Mouse (Mus musculus) midbrain, embryonic 16.5 days (tissue): ENCODE measurements around the gene Ulk4. TPM values are rescaled to one million over a fixed set of nuclear protein-coding genes. Genes with fewer than 3 reads are reported as not detected.
"Not testable (repeated sequence)": the region's sequence is repeated elsewhere in the genome, so short reads cannot be mapped to it uniquely, and the experiment has no call there.

Source experiments
- ATAC-seq: fragments of 200-750 bp; cut with Nextera tagmentation; 2 replicates; pipeline ENCODE4 v1.8.0; 2017; ENCODE audit warnings: moderate TSS enrichment
- H3K27ac ChIP-seq: fragments of 300-500 bp; sonication (generic); 2 replicates; pipeline ENCODE4 v1.5.1; 2014; ENCODE audit warnings: mild to moderate bottlenecking, low read length, mixed read lengths
- H3K27me3 ChIP-seq: fragments of 300-500 bp; sonication (generic); 2 replicates; pipeline ENCODE4 v1.6.1; 2014; ENCODE audit warnings: low read depth, low read length, mixed read lengths; ENCODE audit not compliant: control insufficient read depth, insufficient read depth
- H3K36me3 ChIP-seq: fragments of 300-500 bp; sonication (generic); 2 replicates; pipeline ENCODE4 v1.6.1; 2014; ENCODE audit warnings: mild to moderate bottlenecking, low read length, moderate library complexity, mixed read lengths; ENCODE audit not compliant: control insufficient read depth, insufficient read depth
- H3K4me1 ChIP-seq: fragments of 300-500 bp; sonication (generic); 2 replicates; pipeline ENCODE4 v1.6.1; 2014; ENCODE audit warnings: mild to moderate bottlenecking, low read length, mixed read lengths; ENCODE audit not compliant: control insufficient read depth, insufficient read depth
- H3K4me2 ChIP-seq: fragments of 300-500 bp; sonication (generic); 2 replicates; pipeline ENCODE4 v1.6.1; 2014; ENCODE audit warnings: mild to moderate bottlenecking, low read length, mixed read lengths
- H3K4me3 ChIP-seq: fragments of 300-500 bp; sonication (generic); 2 replicates; pipeline ENCODE4 v1.5.1; 2014; ENCODE audit warnings: low read depth, mild to moderate bottlenecking, low read length, moderate library complexity, mixed read lengths
- H3K9ac ChIP-seq: fragments of 300-500 bp; sonication (generic); 2 replicates; pipeline ENCODE4 v1.6.1; 2014; ENCODE audit warnings: low read depth, low read length, mixed read lengths
- H3K9me3 ChIP-seq: fragments of 300-500 bp; sonication (generic); replicated peaks from 2 replicates; pipeline ENCODE4 v1.6.1; 2014; ENCODE audit warnings: mild to moderate bottlenecking, low read length, mixed read lengths; ENCODE audit not compliant: control insufficient read depth, poor library complexity, severe bottlenecking
- WGBS: fragments of 180-500 bp; shearing (Covaris S2); extraction: QIAGEN DNeasy Blood & Tissue Kit; methylation state at CpG from one replicate; pipeline ENCODE4 v1.1.7; 2014; 5-methylcytosine and 5-hydroxymethylcytosine counted together
- polyA plus RNA-seq: library from polyadenylated mRNA; unstranded; fragments of >200 nt; fragmentation: Nextera tagmentation; extraction: Ambion mirVana; gene quantifications from 2 replicates; pipeline ENCODE4 v1.2.1, GENCODE M21; 2015

Gene Ulk4
- polyA plus RNA-seq, 1 experiment from 2014 or later = 112 TPM

GRCm38 (mm10) chr9:121217742-121218141, 59.3 kb downstream of the Ulk4 start:
- H3K27ac ChIP-seq = no peak overlapping the region
- no peak for ATAC-seq
- H3K9me3 ChIP-seq = no peaks in the 10 kb centered on the region
- no peaks in the 10 kb centered on the region for H3K36me3 ChIP-seq
- H3K4me2 ChIP-seq = no peak overlapping the region
- no peak overlapping the region for H3K4me3 ChIP-seq
- no peaks in the 10 kb centered on the region for H3K27me3 ChIP-seq
- H3K9ac ChIP-seq = no peak overlapping the region
- H3K4me1 ChIP-seq = no peaks in the 10 kb centered on the region
- 90% methylated on average over 10 of the region's 10 CpGs for WGBS

- no peak for ATAC-seq
- no peaks in the 10 kb centered on the region for H3K27me3 ChIP-seq
- no peak overlapping the region for H3K9ac ChIP-seq
- H3K27ac ChIP-seq = no peak overlapping the region
- no peaks in the 10 kb centered on the region for H3K9me3 ChIP-seq
- no peaks in the 10 kb centered on the region for H3K36me3 ChIP-seq
- no peaks in the 10 kb centered on the region for H3K4me1 ChIP-seq
- WGBS = 86% methylated on average over 20 of the region's 20 CpGs
- no peak overlapping the region for H3K4me2 ChIP-seq
- no peak overlapping the region for H3K4me3 ChIP-seq
These were observed 60.3 kb downstream of the Ulk4 start for GRCm38 (mm10) chr9:121216536-121217320.

GRCm38 (mm10) chr9:121215349-121216000, 61.5 kb downstream of the Ulk4 start:
- 37% methylated on average over 3 of the region's 3 CpGs for WGBS
- no peak; the same call in 1 of the 2 replicates for ATAC-seq

GRCm38 (mm10) chr9:121212322-121212721, 64.7 kb downstream of the Ulk4 start:
- Histone ChIP-seq H3K4me3 (no peak overlapping the region), H3K4me2 (no peak overlapping the region), H3K9ac (no peak overlapping the region), H3K9me3 (no peaks in the 10 kb centered on the region; the same call in 1 of the 2 replicates), H3K27me3 (no peaks in the 10 kb centered on the region), H3K36me3 (peaks cover 3% of the 10 kb centered on the region; the same call in 1 of the 2 replicates), H3K27ac (no peak overlapping the region), H3K4me1 (no peaks in the 10 kb centered on the region)
- 64% methylated on average over 3 of the region's 3 CpGs for whole genome bisulfite sequencing
- ATAC-seq = no peak

More at GRCm38 (mm10) chr9:121215349-121216000, 61.5 kb downstream of the Ulk4 start:
- Histone ChIP-seq H3K27ac (no peak overlapping the region), H3K4me2 (no peak overlapping the region), H3K9ac (no peak overlapping the region), H3K36me3 (no peaks in the 10 kb centered on the region), H3K27me3 (no peaks in the 10 kb centered on the region), H3K4me3 (no peak overlapping the region), H3K4me1 (no peaks in the 10 kb centered on the region), H3K9me3 (no peaks in the 10 kb centered on the region)

- peaks cover 3% of the 10 kb centered on the region; the same call in 1 of the 2 replicates for H3K36me3 ChIP-seq
- 77% methylated on average over 7 of the region's 7 CpGs for WGBS
- no peak overlapping the region for H3K9ac ChIP-seq
- no peak for ATAC-seq
- no peak overlapping the region for H3K4me2 ChIP-seq
- H3K4me1 ChIP-seq = no peaks in the 10 kb centered on the region
- H3K4me3 ChIP-seq = no peak overlapping the region
- no peaks in the 10 kb centered on the region for H3K27me3 ChIP-seq
- H3K27ac ChIP-seq = no peak overlapping the region
- H3K9me3 ChIP-seq = no peaks in the 10 kb centered on the region; the same call in 1 of the 2 replicates
These were observed 72.0 kb downstream of the Ulk4 start for GRCm38 (mm10) chr9:121205046-121205445.

GRCm38 (mm10) chr9:121204149-121204800, 72.7 kb downstream of the Ulk4 start:
- 0 out of 2 replicates have a peak, but pooled peaks have one; percentile 25 for ATAC-seq
- Histone ChIP-seq H3K9ac (no peak overlapping the region), H3K27me3 (no peaks in the 10 kb centered on the region), H3K27ac (no peak overlapping the region), H3K4me2 (no peak overlapping the region), H3K4me3 (no peak overlapping the region), H3K36me3 (peaks cover 3% of the 10 kb centered on the region; the same call in 1 of the 2 replicates), H3K9me3 (no peaks in the 10 kb centered on the region; the same call in 1 of the 2 replicates), H3K4me1 (no peaks in the 10 kb centered on the region)
- WGBS = 67% methylated on average over 14 of the region's 14 CpGs

- no peaks in the 10 kb centered on the region for H3K27me3 ChIP-seq
- H3K4me1 ChIP-seq = no peaks in the 10 kb centered on the region
- H3K9ac ChIP-seq = no peak overlapping the region
- no peaks in the 10 kb centered on the region; the same call in 1 of the 2 replicates for H3K9me3 ChIP-seq
- no peak overlapping the region for H3K4me2 ChIP-seq
- WGBS = 88% methylated on average over 1 of the region's 1 CpGs
- H3K4me3 ChIP-seq = no peak overlapping the region
- no peaks in the 10 kb centered on the region; the same call in 1 of the 2 replicates for H3K36me3 ChIP-seq
- no peak overlapping the region for H3K27ac ChIP-seq
- no peak for ATAC-seq
These were observed 73.3 kb downstream of the Ulk4 start for GRCm38 (mm10) chr9:121203686-121204085.

- not testable (repeated sequence) for H3K9me3 ChIP-seq, H3K9ac ChIP-seq, H3K4me1 ChIP-seq, ATAC-seq, H3K27me3 ChIP-seq, H3K4me2 ChIP-seq, H3K4me3 ChIP-seq, H3K36me3 ChIP-seq, H3K27ac ChIP-seq
- WGBS = 91% methylated on average over 5 of the region's 5 CpGs
These were observed 77.8 kb downstream of the Ulk4 start for GRCm38 (mm10) chr9:121199146-121199685.
